ENCODE assay signal across 19 mouse cellular contexts in genomic region chr16:42666601-42667000, GRCm38 (mm10).
DNase-seq lines count a peak whose midpoint lies in the region.
"Had no signal": no experiment of that assay in that cellular context is flagged by ENCODE, and none has a peak within 500 bp of the region (broad histone marks: within the 10 kb centered on the region; RNA-seq: fewer than 3 reads in every experiment).

No protein-coding gene starts in this region.

- peak; percentile 11 for DNase-seq in embryo, embryonic 10 days (ENCODE audit: low spot score)
- no peak for DNase-seq in embryo, embryonic 9.5 days (ENCODE audit: extremely low spot score)
- DNase-seq in heart, adult 11 months: peak; percentile 85
- DNase-seq in heart, postnatal 25 days (ENCODE audit: low spot score): no peak
- peak; percentile 7 to 24 for DNase-seq in adrenal gland, postnatal 36 days
- DNase-seq in layer of hippocampus, adult 8-10 months (ENCODE audit: low spot score in 2 of 2): no peak
- DNase-seq in left cerebral cortex, postnatal 36 days (ENCODE audit: low spot score in 2 of 2): no peak
- DNase-seq: B cell, adult 2 months; cerebellum, adult 18-20 months; cerebellum, postnatal 10 days; gastrocnemius, postnatal 14 days; heart, postnatal 4 days; kidney, adult 11 months; kidney, postnatal 14 days; lung, embryonic 14.5 days; lung, postnatal 14 days; right cerebral cortex, adult 18-20 months; spleen, adult 18-20 months; thymus, postnatal 14 days had no signal

- intact Hi-C loops in heart, postnatal 25 days (cut with DNase I): no loop called here
- intact Hi-C loops in left cerebral cortex, postnatal 36 days (cut with DNase I): no loop called here

Comparison
In these comparisons a context has a peak if more than half of its experiments do, and no peak if none do; other contexts are left out.
1. DNase-seq: peak in embryo, embryonic 10 days (single experiment), heart, adult 11 months (single experiment) and adrenal gland, postnatal 36 days (2 of 2); none in embryo, embryonic 9.5 days (single experiment), heart, postnatal 25 days (single experiment), layer of hippocampus, adult 8-10 months (0 of 2) and left cerebral cortex, postnatal 36 days (0 of 2).